Mouse (Mus musculus): ENCODE data around the gene Shc3.

- no peak for TF ChIP-seq CTCF (IDR thresholded peaks at IDR 0.05; ENCODE audit: low read depth)
- TF ChIP-seq EP300 (optimal IDR thresholded peaks at IDR 0.05) = no peak
These were observed 17.4 kb downstream of the Shc3 start for GRCm38 (mm10) chr13:51551824-51552223.
